Mouse (Mus musculus) midbrain, embryonic 13.5 days (tissue): Measurements from ENCODE around the gene Sgk2. TPM values are rescaled to one million over a fixed set of nuclear protein-coding genes. Genes with fewer than 3 reads are reported as not detected.

Experiments used
- ATAC-seq: fragments of 200-750 bp; cut with Nextera tagmentation; 2 replicates; pipeline ENCODE4 v1.8.0; 2017; ENCODE audit warnings: mild to moderate bottlenecking, moderate TSS enrichment, moderate library complexity
- H3K27ac ChIP-seq: fragments of 300-500 bp; sonication (generic); 2 replicates; pipeline ENCODE4 v1.5.1; 2015; ENCODE audit warnings: inconsistent platforms, mild to moderate bottlenecking, moderate library complexity
- H3K27me3 ChIP-seq: fragments of 300-500 bp; sonication (generic); 2 replicates; pipeline ENCODE4 v1.6.1; 2015; ENCODE audit warnings: mild to moderate bottlenecking, inconsistent platforms
- H3K36me3 ChIP-seq: fragments of 300-500 bp; sonication (generic); 2 replicates; pipeline ENCODE4 v1.6.1; 2015; ENCODE audit warnings: mild to moderate bottlenecking, inconsistent platforms
- H3K4me1 ChIP-seq: fragments of 300-500 bp; sonication (generic); replicated peaks from 2 replicates; pipeline ENCODE4 v1.6.1; 2015; ENCODE audit warnings: inconsistent platforms
- H3K4me2 ChIP-seq: fragments of 300-500 bp; sonication (generic); replicated peaks from 2 replicates; pipeline ENCODE4 v1.6.1; 2015; ENCODE audit warnings: moderate library complexity, mild to moderate bottlenecking, inconsistent platforms
- H3K4me3 ChIP-seq: fragments of 300-500 bp; sonication (generic); replicated peaks from 2 replicates; pipeline ENCODE4 v1.5.1; 2015; ENCODE audit warnings: mild to moderate bottlenecking, inconsistent platforms
- H3K9ac ChIP-seq: fragments of 300-500 bp; sonication (generic); replicated peaks from 2 replicates; pipeline ENCODE4 v1.6.1; 2015; ENCODE audit warnings: mild to moderate bottlenecking, inconsistent platforms
- H3K9me3 ChIP-seq: fragments of 300-500 bp; sonication (generic); 2 replicates; pipeline ENCODE4 v1.6.1; 2016; ENCODE audit warnings: mild to moderate bottlenecking, inconsistent platforms
- WGBS: fragments of 180-500 bp; shearing (Covaris S2); methylation state at CpG from one replicate; pipeline ENCODE4 v1.1.7; 2015; 5-methylcytosine and 5-hydroxymethylcytosine counted together
- polyA plus RNA-seq: library from polyadenylated mRNA; unstranded; fragments of >200 nt; fragmentation: Nextera tagmentation; extraction: Ambion mirVana; gene quantifications from 2 replicates; pipeline ENCODE4 v1.2.1, GENCODE M21; 2015

The Sgk2 gene
- polyA plus RNA-seq, result 0.06 TPM in 1 of 2 replicates, not detected in the other

- Histone ChIP-seq H3K9me3 (no peaks in the 10 kb centered on the region), H3K4me1 (no peaks in the 10 kb centered on the region), H3K4me2 (no peak within 1 kb of the TSS), H3K4me3 (no peak within 1 kb of the TSS), H3K9ac (no peak within 1 kb of the TSS), H3K27me3 (no peaks in the 10 kb centered on the region; the same call in 1 of the 2 replicates), H3K27ac (no peak within 1 kb of the TSS), H3K36me3 (no peaks in the 10 kb centered on the region)
- no peak for ATAC-seq
- WGBS, result 72% methylated on average over 8 of the region's 8 CpGs
Measured at GRCm38 (mm10) chr2:162987218-162987617, at the start of gene Sgk2. TSS of gene Sgk2 (plus strand) at chr2:162987330.

- Histone ChIP-seq H3K9me3 (no peaks in the 10 kb centered on the region), H3K27me3 (peaks cover 19% of the 10 kb centered on the region), H3K27ac (no peak overlapping the region), H3K4me1 (peaks cover 17% of the 10 kb centered on the region), H3K4me2 (no peak overlapping the region), H3K36me3 (peaks cover 65% of the 10 kb centered on the region), H3K9ac (no peak overlapping the region), H3K4me3 (no peak overlapping the region)
- 85% methylated on average over 1 of the region's 1 CpGs for WGBS
- ATAC-seq, result no peak
Measured at GRCm38 (mm10) chr2:162939562-162939961, 47.6 kb upstream of the Sgk2 start.

GRCm38 (mm10) chr2:162943148-162943846, 43.8 kb upstream of the Sgk2 start, which contains the start of gene L3mbtl1:
TSS of gene L3mbtl1 (plus strand) at chr2:162943472.
- peak; percentile 76 for ATAC-seq
- H3K27ac ChIP-seq, result peak within 1 kb of the TSS; percentile 3; the same call in 1 of the 2 replicates
- peak within 1 kb of the TSS; percentile 61 for H3K4me3 ChIP-seq
- peak within 1 kb of the TSS; percentile 69 for H3K9ac ChIP-seq
- H3K36me3 ChIP-seq, result peaks cover 32% of the 10 kb centered on the region
- peaks cover 22% of the 10 kb centered on the region for H3K27me3 ChIP-seq
- H3K4me1 ChIP-seq, result peaks cover 17% of the 10 kb centered on the region
- no peaks in the 10 kb centered on the region for H3K9me3 ChIP-seq
- H3K4me2 ChIP-seq, result peak within 1 kb of the TSS; percentile 95
- WGBS, result under 1% methylated on average over 40 of the region's 40 CpGs

- 6% methylated on average over 11 of the region's 11 CpGs for WGBS
- peak overlapping the region; percentile 69; the same call in 1 of the 2 replicates for H3K9ac ChIP-seq
- H3K36me3 ChIP-seq, result peaks cover 26% of the 10 kb centered on the region
- no peaks in the 10 kb centered on the region for H3K9me3 ChIP-seq
- H3K27ac ChIP-seq, result no peak overlapping the region
- peaks cover 17% of the 10 kb centered on the region for H3K4me1 ChIP-seq
- H3K27me3 ChIP-seq, result peaks cover 22% of the 10 kb centered on the region
- H3K4me3 ChIP-seq, result peak overlapping the region; percentile 61
- peak; percentile 34; the same call in 1 of the 2 replicates for ATAC-seq
- peak overlapping the region; percentile 95 for H3K4me2 ChIP-seq
Measured at GRCm38 (mm10) chr2:162943931-162944330, 43.2 kb upstream of the Sgk2 start.

GRCm38 (mm10) chr2:162946964-162947363, 40.2 kb upstream of the Sgk2 start:
- no peaks in the 10 kb centered on the region for H3K36me3 ChIP-seq
- H3K9me3 ChIP-seq, result no peaks in the 10 kb centered on the region
- peaks cover 17% of the 10 kb centered on the region for H3K4me1 ChIP-seq
- no peak overlapping the region for H3K27ac ChIP-seq
- H3K27me3 ChIP-seq, result peaks cover 12% of the 10 kb centered on the region
- H3K9ac ChIP-seq, result no peak overlapping the region
- H3K4me2 ChIP-seq, result no peak overlapping the region
- no peak overlapping the region for H3K4me3 ChIP-seq
- no peak for ATAC-seq
- 87% methylated on average over 5 of the region's 5 CpGs for WGBS

- 36% methylated on average over 15 of the region's 15 CpGs for WGBS
- Histone ChIP-seq H3K4me1 (peaks cover 12% of the 10 kb centered on the region), H3K4me3 (peak overlapping the region; percentile 22), H3K27ac (no peak overlapping the region), H3K27me3 (peaks cover 11% of the 10 kb centered on the region), H3K9ac (no peak overlapping the region), H3K36me3 (no peaks in the 10 kb centered on the region), H3K9me3 (no peaks in the 10 kb centered on the region), H3K4me2 (peak overlapping the region; percentile 41)
- ATAC-seq, result no peak
Measured at GRCm38 (mm10) chr2:162947736-162948135, 39.4 kb upstream of the Sgk2 start.

GRCm38 (mm10) chr2:162948221-162948620, 38.9 kb upstream of the Sgk2 start:
- no peak overlapping the region for H3K27ac ChIP-seq
- no peak for ATAC-seq
- H3K27me3 ChIP-seq, result peaks cover 11% of the 10 kb centered on the region
- H3K4me3 ChIP-seq, result peak overlapping the region; percentile 22
- H3K36me3 ChIP-seq, result no peaks in the 10 kb centered on the region
- H3K9me3 ChIP-seq, result no peaks in the 10 kb centered on the region
- H3K4me1 ChIP-seq, result peaks cover 8% of the 10 kb centered on the region
- 54% methylated on average over 14 of the region's 14 CpGs for WGBS
- peak overlapping the region; percentile 41 for H3K4me2 ChIP-seq
- no peak overlapping the region for H3K9ac ChIP-seq

GRCm38 (mm10) chr2:162950776-162951175, 36.4 kb upstream of the Sgk2 start:
- ATAC-seq, result no peak
- Histone ChIP-seq H3K9me3 (no peaks in the 10 kb centered on the region), H3K36me3 (no peaks in the 10 kb centered on the region), H3K4me3 (no peak overlapping the region), H3K4me2 (no peak overlapping the region), H3K27ac (no peak overlapping the region), H3K4me1 (no peaks in the 10 kb centered on the region), H3K9ac (no peak overlapping the region), H3K27me3 (no peaks in the 10 kb centered on the region)
- WGBS, result 90% methylated on average over 2 of the region's 2 CpGs

GRCm38 (mm10) chr2:162956843-162957242, 30.3 kb upstream of the Sgk2 start:
- Histone ChIP-seq H3K27ac (no peak overlapping the region), H3K36me3 (no peaks in the 10 kb centered on the region), H3K27me3 (no peaks in the 10 kb centered on the region), H3K4me1 (no peaks in the 10 kb centered on the region), H3K9me3 (no peaks in the 10 kb centered on the region), H3K9ac (no peak overlapping the region), H3K4me2 (no peak overlapping the region), H3K4me3 (no peak overlapping the region)
- no peak for ATAC-seq
- 94% methylated on average over 2 of the region's 2 CpGs for WGBS

GRCm38 (mm10) chr2:162961321-162961720, 25.8 kb upstream of the Sgk2 start:
- H3K27ac ChIP-seq, result no peak overlapping the region
- H3K36me3 ChIP-seq, result no peaks in the 10 kb centered on the region
- H3K27me3 ChIP-seq, result no peaks in the 10 kb centered on the region
- no peak overlapping the region for H3K4me2 ChIP-seq
- H3K4me3 ChIP-seq, result no peak overlapping the region
- H3K9me3 ChIP-seq, result no peaks in the 10 kb centered on the region
- H3K4me1 ChIP-seq, result no peaks in the 10 kb centered on the region
- no peak for ATAC-seq
- no peak overlapping the region for H3K9ac ChIP-seq
- 80% methylated on average over 8 of the region's 10 CpGs for WGBS

- Histone ChIP-seq H3K4me2 (no peak overlapping the region), H3K4me3 (no peak overlapping the region), H3K27me3 (no peaks in the 10 kb centered on the region), H3K27ac (no peak overlapping the region), H3K9ac (no peak overlapping the region), H3K36me3 (no peaks in the 10 kb centered on the region), H3K9me3 (no peaks in the 10 kb centered on the region), H3K4me1 (no peaks in the 10 kb centered on the region)
- 93% methylated on average over 2 of the region's 2 CpGs for WGBS
- ATAC-seq, result no peak
Measured at GRCm38 (mm10) chr2:162966734-162967133, 20.4 kb upstream of the Sgk2 start.

- no peak overlapping the region for H3K4me3 ChIP-seq
- peaks cover 8% of the 10 kb centered on the region for H3K4me1 ChIP-seq
- H3K4me2 ChIP-seq, result no peak overlapping the region
- no peaks in the 10 kb centered on the region for H3K27me3 ChIP-seq
- H3K36me3 ChIP-seq, result no peaks in the 10 kb centered on the region
- H3K9me3 ChIP-seq, result no peaks in the 10 kb centered on the region
- 5% methylated on average over 5 of the region's 5 CpGs for WGBS
- ATAC-seq, result no peak
- H3K9ac ChIP-seq, result no peak overlapping the region
- no peak overlapping the region for H3K27ac ChIP-seq
Measured at GRCm38 (mm10) chr2:162968357-162968756, 18.8 kb upstream of the Sgk2 start.
